Mouse (Mus musculus) kidney, adult 2 months (tissue): ENCODE results near the gene Rnf183.

Experiments used
- CTCF ChIP-seq: fragments of 200-500 bp; conservative IDR thresholded peaks from 2 replicates; pipeline ENCODE4 v1.5.1; 2011; ENCODE audit warnings: low read depth, mild to moderate bottlenecking, control low read depth, low read length, moderate library complexity, mixed read lengths; ENCODE audit not compliant: insufficient read depth, insufficient read length
- POLR2A ChIP-seq: fragments of 200-500 bp; IDR thresholded peaks from one replicate; pipeline ENCODE4 v1.6.1; 2011; ENCODE audit warnings: low read depth, low read length, control low read depth

DNA sequence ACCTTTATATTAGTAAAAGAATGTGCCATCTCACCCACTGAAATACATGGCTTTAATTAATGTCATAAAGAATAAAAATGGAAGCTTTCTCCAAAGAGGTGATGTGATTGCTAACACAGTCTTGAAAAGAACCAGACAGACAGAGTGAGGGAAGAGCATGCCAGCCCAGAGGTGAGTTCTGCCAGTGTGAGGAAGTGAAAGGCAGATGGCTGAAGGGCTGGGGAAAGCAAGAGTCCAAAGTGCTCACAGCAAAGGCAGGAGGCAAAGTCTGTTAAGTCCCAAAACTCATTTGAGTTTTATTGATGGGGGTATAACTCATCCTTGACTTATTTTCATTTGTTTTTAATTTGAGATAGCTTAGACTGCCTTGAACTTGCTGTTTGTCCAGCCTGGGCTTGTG is 4.4 kb downstream of the Rnf183 start:
- TF ChIP-seq CTCF (no peak), POLR2A (no peak)
